Mouse (Mus musculus): ENCODE results near the gene Ogfod1.

Gene Ogfod1

GRCm38 (mm10) chr8:94036944-94037524, at the start of gene Ogfod1, which contains the start of gene Nudt21:
TSS of gene Ogfod1 (plus strand) at chr8:94037198.
TSS of gene Nudt21 (minus strand) at chr8:94037031.
- DNase-seq (ENCODE audit: low read depth, low spot score): peak; percentile 99

GRCm38 (mm10) chr8:93989739-93990138, 47.3 kb upstream of the Ogfod1 start:
- no peak for DNase-seq (ENCODE audit: low read depth, low spot score)

- DNase-seq (ENCODE audit: low read depth, low spot score): no peak
These were observed 38.0 kb upstream of the Ogfod1 start for GRCm38 (mm10) chr8:93998961-93999360.

- DNase-seq (ENCODE audit: low read depth, low spot score): no peak
These were observed 32.9 kb upstream of the Ogfod1 start for GRCm38 (mm10) chr8:94004139-94004538.

GRCm38 (mm10) chr8:94009243-94009845, 27.7 kb upstream of the Ogfod1 start:
- DNase-seq (ENCODE audit: low read depth, low spot score): no peak

GRCm38 (mm10) chr8:94010101-94010705, 26.8 kb upstream of the Ogfod1 start:
- DNase-seq (ENCODE audit: low read depth, low spot score): no peak

- DNase-seq (ENCODE audit: low read depth, low spot score): peak; percentile 55
These were observed 25.7 kb upstream of the Ogfod1 start for GRCm38 (mm10) chr8:94011076-94012012.

GRCm38 (mm10) chr8:94012013-94012951, 24.7 kb upstream of the Ogfod1 start, which contains the start of gene Amfr:
TSS of gene Amfr (minus strand) at chr8:94012842.
- peak; percentile 71 for DNase-seq (ENCODE audit: low read depth, low spot score)

- DNase-seq (ENCODE audit: low read depth, low spot score): no peak
These were observed 23.9 kb upstream of the Ogfod1 start for GRCm38 (mm10) chr8:94013026-94013612.

- no peak for DNase-seq (ENCODE audit: low read depth, low spot score)
These were observed 13.1 kb upstream of the Ogfod1 start for GRCm38 (mm10) chr8:94023916-94024315.

GRCm38 (mm10) chr8:94029701-94030100, 7.3 kb upstream of the Ogfod1 start:
- DNase-seq (ENCODE audit: low read depth, low spot score): no peak

- DNase-seq (ENCODE audit: low read depth, low spot score): no peak
These were observed 3.4 kb upstream of the Ogfod1 start for GRCm38 (mm10) chr8:94033601-94034000.

- DNase-seq (ENCODE audit: low read depth, low spot score): no peak
These were observed 1.8 kb upstream of the Ogfod1 start for GRCm38 (mm10) chr8:94035200-94035599.

GRCm38 (mm10) chr8:94036541-94036940, 457 bp upstream of the Ogfod1 start:
- DNase-seq (ENCODE audit: low read depth, low spot score): peak; percentile 60

GRCm38 (mm10) chr8:94037806-94038205, 808 bp downstream of the Ogfod1 start:
- DNase-seq (ENCODE audit: low read depth, low spot score): no peak

GRCm38 (mm10) chr8:94047845-94048244, 10.8 kb downstream of the Ogfod1 start:
- DNase-seq (ENCODE audit: low read depth, low spot score): no peak

GRCm38 (mm10) chr8:94052696-94053095, 15.7 kb downstream of the Ogfod1 start:
- DNase-seq (ENCODE audit: low read depth, low spot score): no peak

- DNase-seq (ENCODE audit: low read depth, low spot score): peak; percentile 34
These were observed 20.3 kb downstream of the Ogfod1 start for GRCm38 (mm10) chr8:94057157-94057854.

GRCm38 (mm10) chr8:94066121-94066863, 29.3 kb downstream of the Ogfod1 start:
- DNase-seq (ENCODE audit: low read depth, low spot score): no peak

Data from c-Kit-negative CD71-positive TER-119-positive erythroid progenitor cells, embryonic 14.5 days (primary cell).